Mouse (Mus musculus) urinary bladder, postnatal 25 days (tissue): ENCODE measurements around the gene Prdm11.

ENCODE experiments used
- DNase-seq: peaks from one replicate; pipeline ENCODE4 v3.0.0; 2022; ENCODE audit warnings: low spot score

The Prdm11 gene

GRCm38 (mm10) chr2:92924677-92925259 is 121.2 kb downstream of the Prdm11 start:
- no peak for DNase-seq

- DNase-seq: no peak
Measured at GRCm38 (mm10) chr2:92920709-92921108, 125.3 kb downstream of the Prdm11 start.

GRCm38 (mm10) chr2:92917405-92918142 is 128.4 kb downstream of the Prdm11 start:
- no peak for DNase-seq

- DNase-seq: no peak
Measured at GRCm38 (mm10) chr2:92915659-92916631, 130.0 kb downstream of the Prdm11 start.
